Mouse (Mus musculus) C2C12 (cell line): ENCODE measurements around the gene Poc5.

Experiments
- FOSL1 ChIP-seq: IDR thresholded peaks from one replicate; pipeline ENCODE4 v1.8.0; 2011; ENCODE audit warnings: mild to moderate bottlenecking, low read length; ENCODE audit not compliant: poor library complexity, insufficient read depth, severe bottlenecking
- USF1 ChIP-seq: IDR thresholded peaks from one replicate; pipeline ENCODE4 v1.6.1; 2011; ENCODE audit warnings: low read depth, mild to moderate bottlenecking, control low read depth, moderate library complexity

DNA sequence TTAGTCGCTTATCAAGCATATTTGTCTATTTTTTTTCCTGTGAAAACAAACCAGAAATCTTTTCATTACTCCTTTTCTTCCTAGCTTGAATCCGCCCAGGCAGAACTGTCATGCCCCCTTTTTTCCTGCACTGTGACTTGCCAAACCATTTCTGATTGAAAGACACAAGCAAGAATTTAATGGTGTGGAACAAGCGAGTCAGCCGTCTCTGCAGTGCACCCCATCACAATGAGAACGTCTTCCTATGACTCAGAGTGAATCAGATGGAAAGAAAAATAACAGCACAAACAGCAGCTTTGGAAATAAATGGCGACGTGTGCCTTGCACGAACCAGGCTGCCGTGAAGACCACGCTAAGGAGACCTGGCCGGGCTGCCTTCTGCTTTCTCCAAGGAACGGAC, 36.8 kb upstream of the Poc5 start:
- no peak for TF ChIP-seq FOSL1
- TF ChIP-seq USF1 = no peak
